In genomic region chr12:59821698-59822097, GRCm38 (mm10) we compare ENCODE assay signal across 16 mouse cellular contexts.
"Had no signal": no experiment of that assay in that cellular context is flagged by ENCODE, and none has a peak within 500 bp of the region (broad histone marks: within the 10 kb centered on the region; RNA-seq: fewer than 3 reads in every experiment).

No protein-coding gene starts in this region.

- DNase-seq: retina, postnatal 1 day; right cerebral cortex, adult 18-20 months; right cerebral cortex, postnatal 14 days; right cerebral cortex, postnatal 25 days; right cerebral cortex, postnatal 4 days; spleen, adult 18-20 months; thymus, adult 18-20 months; thymus, adult 2 months; thymus, postnatal 14 days; thymus, postnatal 25 days; thymus, postnatal 36 days; thymus, postnatal 4 days had no signal

- H3K4me3 ChIP-seq: neural tube, embryonic 12.5 days; neural tube, embryonic 13.5 days; neural tube, embryonic 15.5 days; stomach, embryonic 15.5 days had no signal

- H3K4me2 ChIP-seq: neural tube, embryonic 12.5 days; neural tube, embryonic 13.5 days; neural tube, embryonic 15.5 days; stomach, embryonic 15.5 days had no signal

- H3K9ac ChIP-seq: neural tube, embryonic 12.5 days; neural tube, embryonic 13.5 days; neural tube, embryonic 15.5 days; stomach, embryonic 15.5 days had no signal

- H3K4me1 ChIP-seq: neural tube, embryonic 12.5 days; neural tube, embryonic 13.5 days; neural tube, embryonic 15.5 days had no signal

- H3K27me3 ChIP-seq: neural tube, embryonic 12.5 days; neural tube, embryonic 13.5 days; neural tube, embryonic 15.5 days; stomach, embryonic 15.5 days had no signal

- H3K27ac ChIP-seq: neural tube, embryonic 12.5 days; neural tube, embryonic 13.5 days; neural tube, embryonic 15.5 days had no signal

- H3K36me3 ChIP-seq: neural tube, embryonic 12.5 days; neural tube, embryonic 13.5 days; neural tube, embryonic 15.5 days; stomach, embryonic 15.5 days had no signal

- H3K9me3 ChIP-seq: neural tube, embryonic 12.5 days; neural tube, embryonic 13.5 days; neural tube, embryonic 15.5 days; stomach, embryonic 15.5 days had no signal
